Mouse (Mus musculus) bone marrow macrophage, adult 2 months (primary cell): Measurements from ENCODE around the gene Mgst3. TPM values are rescaled to one million over a fixed set of nuclear protein-coding genes. Genes with fewer than 3 reads are reported as not detected.

ENCODE experiments used
- H3K27ac ChIP-seq: 2 replicates; pipeline ENCODE4 v1.5.1; 2012; ENCODE audit warnings: low read depth, low read length; ENCODE audit not compliant: insufficient read depth
- H3K4me1 ChIP-seq: 2 replicates; pipeline ENCODE4 v1.6.1; 2012; ENCODE audit warnings: low read length; ENCODE audit not compliant: control insufficient read depth, insufficient read depth
- H3K4me3 ChIP-seq: 2 replicates; pipeline ENCODE4 v1.5.1; 2012; ENCODE audit warnings: mild to moderate bottlenecking, low read length, moderate library complexity; ENCODE audit not compliant: insufficient read depth
- CTCF ChIP-seq: IDR thresholded peaks from 2 replicates; pipeline ENCODE4 v1.5.1; 2012; ENCODE audit warnings: low read depth, mild to moderate bottlenecking, low read length, moderate library complexity
- POLR2A ChIP-seq: IDR thresholded peaks from 2 replicates; pipeline ENCODE4 v1.6.1; 2012; ENCODE audit warnings: mild to moderate bottlenecking, low read depth, low read length, borderline replicate concordance
- polyA plus RNA-seq: library from polyadenylated mRNA; stranded (reverse); fragments of >200 nt; gene quantifications from 2 replicates; pipeline ENCODE4 v1.2.4, GENCODE M21; 2012; ENCODE audit not compliant: missing spikeins, insufficient read depth, insufficient read length

Gene Mgst3
- polyA plus RNA-seq, 1 experiment = 44.5 TPM

- H3K4me3 ChIP-seq = no peak overlapping the region
- H3K4me1 ChIP-seq = peaks cover 10% of the 10 kb centered on the region
- H3K27ac ChIP-seq = no peak overlapping the region
- TF ChIP-seq POLR2A (no peak), CTCF (no peak)
Measured at GRCm38 (mm10) chr1:167381050-167382015, 12.3 kb downstream of the Mgst3 start.

- H3K27ac ChIP-seq = no peak overlapping the region
- no peak overlapping the region for H3K4me3 ChIP-seq
Measured at GRCm38 (mm10) chr1:167380223-167380622, 13.4 kb downstream of the Mgst3 start.

DNA sequence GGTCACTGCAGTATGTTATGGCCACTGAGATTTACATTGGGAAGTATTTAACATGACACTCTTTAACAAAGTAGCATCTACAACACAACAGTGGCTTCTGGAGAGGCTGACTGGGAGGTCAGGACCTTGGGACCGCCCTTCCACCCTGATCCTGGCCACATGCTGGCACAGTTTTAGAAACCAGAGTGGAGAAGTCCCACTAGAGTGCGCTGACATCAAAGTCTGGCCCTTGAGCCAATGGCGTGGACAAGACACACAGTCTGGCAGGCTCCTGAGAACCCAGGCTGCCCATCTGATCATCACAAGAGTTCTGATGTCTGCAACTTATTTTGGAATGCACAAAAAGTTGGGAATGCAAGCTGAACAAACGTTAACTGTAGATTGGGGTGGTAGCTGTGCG, 13.9 kb downstream of the Mgst3 start:
- H3K27ac ChIP-seq = no peak overlapping the region
- no peak overlapping the region for H3K4me3 ChIP-seq
- no peaks in the 10 kb centered on the region for H3K4me1 ChIP-seq
- TF ChIP-seq POLR2A (no peak), CTCF (no peak)

More at GRCm38 (mm10) chr1:167380223-167380622, 13.4 kb downstream of the Mgst3 start:
- TF ChIP-seq POLR2A = no peak
- TF ChIP-seq CTCF = no peak
- H3K4me1 ChIP-seq = peaks cover 4% of the 10 kb centered on the region

DNA sequence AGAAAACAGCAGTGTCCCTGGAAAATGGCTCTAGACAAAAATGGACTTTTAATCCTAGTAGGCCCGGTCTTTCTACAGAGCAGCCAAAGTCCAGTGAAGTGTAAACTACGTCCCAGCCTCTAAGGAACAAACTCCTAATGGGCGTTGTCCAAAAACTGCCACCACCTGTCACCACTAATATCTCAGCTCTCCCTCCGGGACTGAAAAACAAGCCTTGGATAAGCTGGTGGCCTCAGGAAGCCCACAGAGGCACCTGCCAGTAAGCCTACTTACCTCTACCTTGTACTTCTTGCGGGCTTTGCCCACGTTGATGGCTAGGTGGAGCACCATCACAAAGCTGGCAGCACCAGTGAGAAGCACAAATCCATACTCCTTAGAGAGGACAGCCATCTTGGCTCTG, 15.6 kb downstream of the Mgst3 start:
- H3K4me1 ChIP-seq = no peaks in the 10 kb centered on the region
- H3K27ac ChIP-seq = no peak overlapping the region
- TF ChIP-seq POLR2A = no peak
- no peak for TF ChIP-seq CTCF
- no peak overlapping the region for H3K4me3 ChIP-seq

GRCm38 (mm10) chr1:167374942-167375341, 18.7 kb downstream of the Mgst3 start:
- H3K4me1 ChIP-seq = no peaks in the 10 kb centered on the region
- no peak overlapping the region for H3K4me3 ChIP-seq
- H3K27ac ChIP-seq = no peak overlapping the region
- TF ChIP-seq POLR2A = no peak
- no peak for TF ChIP-seq CTCF

GRCm38 (mm10) chr1:167374003-167374784, 19.4 kb downstream of the Mgst3 start:
- H3K4me1 ChIP-seq = no peaks in the 10 kb centered on the region

GRCm38 (mm10) chr1:167372739-167373138, 20.9 kb downstream of the Mgst3 start:
- TF ChIP-seq POLR2A (no peak), CTCF (no peak)
- Histone ChIP-seq H3K27ac (no peak overlapping the region), H3K4me1 (no peaks in the 10 kb centered on the region), H3K4me3 (no peak overlapping the region)

More at GRCm38 (mm10) chr1:167374003-167374784, 19.4 kb downstream of the Mgst3 start:
- no peak for TF ChIP-seq CTCF
- TF ChIP-seq POLR2A = no peak
- no peak overlapping the region for H3K4me3 ChIP-seq
- H3K27ac ChIP-seq = no peak overlapping the region

- no peaks in the 10 kb centered on the region for H3K4me1 ChIP-seq
- H3K27ac ChIP-seq = no peak overlapping the region
- TF ChIP-seq POLR2A = no peak
- TF ChIP-seq CTCF = peak; percentile 92
- no peak overlapping the region for H3K4me3 ChIP-seq
Measured at GRCm38 (mm10) chr1:167369905-167370304, 23.7 kb downstream of the Mgst3 start.

- H3K4me1 ChIP-seq = no peaks in the 10 kb centered on the region
- TF ChIP-seq CTCF (no peak), POLR2A (no peak)
- H3K27ac ChIP-seq = no peak overlapping the region
- H3K4me3 ChIP-seq = no peak overlapping the region
Measured at GRCm38 (mm10) chr1:167368513-167368912, 25.1 kb downstream of the Mgst3 start.

DNA sequence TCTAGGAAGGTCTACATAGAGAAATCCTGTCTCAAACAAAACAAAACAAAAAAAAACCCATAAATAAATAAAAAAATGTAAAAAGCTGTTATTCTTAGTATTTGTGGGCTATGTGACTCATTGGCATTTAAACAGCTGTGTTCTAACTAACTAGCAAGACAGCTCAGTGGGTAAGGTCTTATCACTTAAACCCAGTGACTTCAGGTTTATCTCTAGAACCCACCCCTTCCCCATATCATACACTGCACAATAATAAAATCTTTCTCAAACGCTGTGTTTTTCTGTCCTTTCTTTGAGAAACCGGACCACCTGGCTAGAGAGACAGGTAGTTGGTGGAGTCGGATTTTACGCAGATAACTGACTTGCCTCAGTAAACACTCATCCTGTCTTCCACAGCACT, 25.6 kb downstream of the Mgst3 start:
- Histone ChIP-seq H3K4me3 (no peak overlapping the region), H3K4me1 (no peaks in the 10 kb centered on the region), H3K27ac (no peak overlapping the region)
- TF ChIP-seq CTCF (no peak), POLR2A (no peak)
